Mouse (Mus musculus) naive thymus-derived CD4-positive, alpha-beta T cell, adult 2 months (primary cell): ENCODE measurements around the gene Maob.

Experiments used
- DNase-seq: peaks from one replicate; pipeline ENCODE4 v3.0.0-alpha.2; 2011; ENCODE audit warnings: low read depth

Gene Maob

DNA sequence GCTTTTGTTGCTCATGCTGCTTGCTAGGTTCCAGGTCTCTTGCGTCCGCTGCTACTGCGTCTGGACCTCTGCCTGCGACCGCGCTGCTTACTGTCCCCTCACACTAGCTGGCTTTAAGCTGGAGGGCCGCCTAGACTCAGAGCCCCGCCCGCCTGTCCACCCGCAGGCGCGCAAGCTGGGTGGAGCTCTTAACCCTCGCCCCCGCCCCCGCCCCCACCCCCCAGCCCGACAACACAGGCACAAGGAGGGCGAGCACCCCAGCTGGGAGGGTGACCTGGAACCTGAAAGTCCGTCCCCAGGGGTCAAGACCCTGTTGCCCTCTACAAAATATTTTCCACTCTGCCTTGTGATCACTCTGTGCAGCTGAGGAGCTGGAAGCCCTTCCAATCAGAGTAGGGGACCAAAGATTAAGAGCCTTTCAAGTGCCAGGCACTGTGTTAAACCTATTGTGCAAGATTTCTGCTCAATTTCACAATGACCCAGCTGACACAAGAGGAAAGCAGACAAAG is at the start of gene Maob:
Maob (minus strand) TSS at position 106 of the 509 bp plus-strand sequence.
- DNase-seq: no peak

- DNase-seq: no peak
These were observed 43.1 kb upstream of the Maob start for GRCm38 (mm10) chrX:16860244-16860643.

DNA sequence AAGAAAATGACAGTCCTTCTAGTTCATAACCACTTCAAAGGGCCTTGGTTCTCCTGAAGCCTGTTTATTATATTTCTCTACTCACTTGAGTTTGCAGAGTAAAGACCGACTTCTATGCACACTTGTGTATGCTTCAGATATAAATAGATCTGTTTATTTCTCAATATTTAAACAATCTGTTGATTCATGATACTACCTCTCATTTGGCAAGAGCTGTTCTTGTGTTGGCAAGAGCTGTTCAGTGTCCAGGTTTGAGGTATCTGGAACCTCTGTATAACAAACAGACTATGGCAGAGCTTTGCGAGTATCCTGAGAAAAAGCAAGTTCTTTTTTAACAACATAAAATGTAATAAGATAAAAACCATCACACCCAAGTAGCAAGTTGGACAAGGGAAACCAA is 28.9 kb upstream of the Maob start:
- no peak for DNase-seq

DNA sequence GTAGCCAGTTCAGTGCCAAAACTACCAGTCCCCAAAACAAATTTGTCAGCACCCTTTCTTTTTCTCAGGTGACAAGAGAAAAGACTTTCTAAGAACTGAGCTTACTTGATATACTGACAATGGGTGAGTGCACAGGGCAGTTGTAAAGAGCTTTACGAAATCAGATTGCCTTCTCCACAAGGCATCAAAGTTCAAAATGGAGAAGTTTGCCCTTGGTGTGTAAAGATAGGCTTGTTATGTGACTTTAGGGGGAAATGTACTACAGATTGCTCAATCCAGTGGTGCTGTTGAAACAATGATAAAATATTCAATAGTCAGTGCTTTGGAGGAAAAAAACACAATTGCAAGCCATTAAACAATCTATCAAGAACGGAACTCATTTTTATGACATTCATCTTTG is 24.3 kb upstream of the Maob start:
- DNase-seq: no peak

- DNase-seq: no peak
These were observed 20.1 kb upstream of the Maob start for GRCm38 (mm10) chrX:16837293-16837692.

GRCm38 (mm10) chrX:16836488-16837082 is 19.4 kb upstream of the Maob start:
- DNase-seq: no peak

- DNase-seq: no peak
These were observed 8.9 kb upstream of the Maob start for GRCm38 (mm10) chrX:16826028-16826427.

DNA sequence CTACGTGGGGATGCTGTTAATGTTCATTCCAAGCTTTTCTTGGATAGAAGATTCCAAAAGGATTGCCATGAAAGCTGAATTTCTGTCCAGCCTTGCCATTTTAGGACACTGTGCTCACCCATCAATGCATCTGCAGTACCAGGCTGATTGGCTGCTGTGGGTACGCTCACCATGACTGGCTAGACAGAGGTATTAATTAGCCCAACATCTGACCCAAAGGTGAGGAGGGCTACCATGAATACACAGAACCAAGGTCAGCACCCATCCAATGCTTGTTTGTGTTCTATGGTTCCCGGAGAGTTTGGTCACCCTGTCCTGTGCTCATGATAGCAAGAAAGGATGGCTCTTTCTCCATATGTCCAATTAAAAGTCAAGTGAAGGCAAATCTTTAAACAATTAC is 1.2 kb downstream of the Maob start:
- DNase-seq: no peak

- DNase-seq: no peak
These were observed 5.1 kb downstream of the Maob start for GRCm38 (mm10) chrX:16812080-16812479.

DNA sequence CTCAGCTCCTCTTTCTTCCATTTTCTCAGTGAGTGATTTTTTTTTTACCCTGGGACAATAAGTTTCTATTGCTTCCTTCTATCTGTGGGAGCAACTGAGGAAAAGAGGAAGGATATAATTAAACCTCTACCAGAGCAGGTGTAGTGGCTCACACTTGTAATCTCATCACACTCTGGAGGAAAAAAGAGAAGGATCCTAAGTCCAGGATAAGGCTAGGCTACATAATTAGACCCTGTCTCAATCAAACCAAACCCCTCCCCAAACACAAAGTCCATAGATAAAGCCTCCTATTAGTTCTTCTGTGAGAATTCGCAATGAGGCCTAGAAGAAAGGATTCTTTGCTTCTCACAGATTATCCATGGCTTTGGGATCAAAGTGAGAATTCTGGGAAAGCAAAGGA is 49.7 kb downstream of the Maob start:
- DNase-seq: no peak

DNA sequence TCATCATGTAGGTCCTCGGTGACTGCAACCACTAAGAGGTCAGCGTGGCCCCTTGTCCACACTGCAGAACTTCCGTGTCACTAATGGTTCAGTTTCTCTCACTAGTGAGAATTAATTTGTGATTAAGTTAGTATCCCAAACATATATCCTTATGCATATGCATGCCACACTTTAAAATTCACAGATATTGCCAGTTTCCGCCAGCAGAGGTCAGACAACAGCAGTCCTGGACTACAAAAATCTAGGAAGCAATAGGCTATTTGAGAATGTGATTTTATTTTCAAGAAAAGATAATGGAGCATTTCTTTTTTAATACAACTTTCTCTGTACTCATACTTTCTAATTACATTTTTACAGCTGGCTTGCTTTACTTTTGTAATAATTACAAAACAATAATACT is 51.0 kb downstream of the Maob start:
- no peak for DNase-seq

DNA sequence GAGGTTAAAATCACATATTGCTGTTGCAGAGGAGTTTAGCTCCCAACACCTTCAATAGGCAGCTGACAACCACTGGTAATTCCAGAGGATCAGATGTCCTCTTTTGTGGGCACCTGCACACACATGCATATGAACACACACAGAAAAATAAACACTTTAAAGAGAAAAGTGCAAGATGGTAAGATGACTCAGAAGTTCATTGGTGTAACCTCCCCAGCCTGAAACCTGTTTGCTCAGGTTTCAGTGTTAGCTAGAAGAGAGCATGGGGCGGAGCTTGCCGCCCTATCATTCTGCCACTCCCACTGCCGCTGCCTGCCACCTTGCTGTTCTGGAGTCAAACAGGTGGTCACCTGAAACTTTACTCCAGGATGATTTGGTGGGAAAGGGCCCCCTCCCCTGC is 55.7 kb downstream of the Maob start:
- no peak for DNase-seq

GRCm38 (mm10) chrX:16754761-16755160 is 62.4 kb downstream of the Maob start:
- no peak for DNase-seq

DNA sequence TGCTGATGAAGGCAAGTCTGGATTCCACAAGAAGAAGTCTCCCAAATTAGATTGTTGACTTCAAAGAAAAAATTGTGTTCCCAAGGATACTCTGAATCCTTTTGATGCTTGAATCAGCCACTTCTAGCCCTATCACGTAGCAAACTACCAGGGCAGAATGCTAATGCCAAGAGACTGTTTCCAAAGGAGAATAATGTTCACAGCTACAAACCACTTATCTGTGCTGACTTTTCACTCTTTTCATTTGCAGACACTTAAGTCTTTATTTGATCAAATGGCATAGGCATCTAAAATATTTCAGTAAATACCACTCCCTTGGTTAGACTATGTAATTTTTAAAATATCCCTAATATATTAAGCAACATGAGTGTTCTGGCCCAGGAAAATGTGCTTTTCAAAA is 68.2 kb downstream of the Maob start:
- no peak for DNase-seq

GRCm38 (mm10) chrX:16714033-16714432 is 103.1 kb downstream of the Maob start:
- DNase-seq: no peak

- DNase-seq: no peak
These were observed 111.1 kb downstream of the Maob start for GRCm38 (mm10) chrX:16706094-16706493.
